ENCODE assay signal across 7 mouse cellular contexts in the genomic region with DNA sequence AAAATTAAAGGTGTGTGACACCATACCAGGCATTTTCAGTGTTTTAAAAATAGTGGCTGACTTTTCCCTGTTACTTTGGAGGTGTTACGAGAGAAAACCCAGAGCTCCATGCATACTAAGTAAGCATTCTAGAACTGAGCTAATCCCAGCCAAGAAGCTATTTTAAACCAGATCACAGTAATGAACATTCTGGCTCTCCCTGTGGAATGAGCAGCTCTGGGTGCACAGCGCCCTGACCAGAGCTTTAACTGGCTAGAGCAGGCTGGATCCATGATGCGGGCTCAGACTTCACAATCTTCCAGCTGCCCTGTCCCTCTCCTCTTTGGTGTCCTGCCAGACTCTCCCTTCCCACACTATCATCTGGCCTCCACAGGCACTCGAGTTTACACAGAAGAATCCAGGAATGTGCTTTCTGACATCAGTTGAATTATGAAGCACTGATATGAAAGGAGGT. TPM values are rescaled to one million over a fixed set of nuclear protein-coding genes. Genes with fewer than 3 reads are reported as not detected.
DNase-seq lines count a peak whose midpoint lies in the region; ATAC-seq lines count a peak whose summit lies in the region.

No protein-coding gene starts in this region.

- H3K9me3 ChIP-seq in intestine, embryonic 15.5 days, result no peaks in the 10 kb centered on the region

- H3K9ac ChIP-seq in intestine, embryonic 15.5 days, result no peak overlapping the region

- H3K4me3 ChIP-seq in intestine, embryonic 15.5 days (replicated peaks), result no peak overlapping the region

- no peaks in the 10 kb centered on the region for H3K27me3 ChIP-seq in intestine, embryonic 15.5 days (replicated peaks)

- H3K36me3 ChIP-seq in intestine, embryonic 15.5 days, result peaks cover 8% of the 10 kb centered on the region; the same call in 1 of the 2 replicates

- H3K4me2 ChIP-seq in intestine, embryonic 15.5 days (replicated peaks), result no peak overlapping the region

- WGBS in intestine, embryonic 15.5 days, result 64% methylated on average over 4 of the region's 4 CpGs

- peak; percentile 42; the same call in 1 of the 2 replicates for ATAC-seq in intestine, embryonic 15.5 days

- peak; percentile 37 for DNase-seq in adrenal gland, postnatal 14 days
- DNase-seq in gastrocnemius, adult 18-20 months (ENCODE audit: low spot score), result peak; percentile 40
- DNase-seq in lung, postnatal 25 days (ENCODE audit: low spot score), result peak; percentile 26
- no peak for DNase-seq in cerebellum, postnatal 36 days
- no peak for DNase-seq in urinary bladder, postnatal 25 days (ENCODE audit: low spot score)
- DNase-seq in cerebellum, adult 8-10 months, result no peak

- 0 out of 2 replicates have a peak overlapping the region, but pooled peaks have one; percentile 19 for H3K27ac ChIP-seq in intestine, embryonic 15.5 days

- H3K4me1 ChIP-seq in intestine, embryonic 15.5 days (replicated peaks), result 0 out of 2 replicates have a peak, but pooled peaks cover 5% of the 10 kb centered on the region

RNA-seq across cellular contexts. Expression of a gene that starts 21.8 kb away (rescaled TPM):
- total RNA-seq in adrenal gland, postnatal 14 days (2021), result 47.3 and 49.9 TPM in 2 replicates
- total RNA-seq in gastrocnemius, adult 18-20 months (2021), result 10 to 100 TPM; 19.2 to 24.7 TPM
- polyA plus RNA-seq in intestine, embryonic 15.5 days (2015; fragmentation: Nextera tagmentation; extraction: Ambion mirVana), result 55.2 and 58.7 TPM in 2 replicates

RNA-seq across cellular contexts. Expression of a gene that starts 21.9 kb away (rescaled TPM):
- total RNA-seq in adrenal gland, postnatal 14 days (2021), result 17.3 and 20.4 TPM in 2 replicates
- 1 to 10 TPM; 5.9 to 7.3 TPM for total RNA-seq in gastrocnemius, adult 18-20 months (2021)
- polyA plus RNA-seq in intestine, embryonic 15.5 days (2015; fragmentation: Nextera tagmentation; extraction: Ambion mirVana), result 21.4 and 22.3 TPM in 2 replicates

RNA-seq across cellular contexts. Expression of a gene that starts 24.2 kb away (rescaled TPM):
- total RNA-seq in adrenal gland, postnatal 14 days (2021), result 20.3 and 28.1 TPM in 2 replicates
- total RNA-seq in gastrocnemius, adult 18-20 months (2021), result 10 to 100 TPM; 11.8 to 14.8 TPM
- polyA plus RNA-seq in intestine, embryonic 15.5 days (2015; fragmentation: Nextera tagmentation; extraction: Ambion mirVana), result 121 and 123 TPM in 2 replicates

RNA-seq across cellular contexts. Expression of a gene that starts 56.5 kb away (rescaled TPM):
- total RNA-seq in adrenal gland, postnatal 14 days (2021), result 908 and 937 TPM in 2 replicates
- total RNA-seq in gastrocnemius, adult 18-20 months (2021), result 100 to 1,000 TPM; 632 to 667 TPM
- polyA plus RNA-seq in intestine, embryonic 15.5 days (2015; fragmentation: Nextera tagmentation; extraction: Ambion mirVana), result 907 and 931 TPM in 2 replicates

Comparison
In these comparisons a context has a peak if more than half of its experiments do, and no peak if none do; other contexts are left out.
1. DNase-seq: peak in adrenal gland, postnatal 14 days (single experiment), gastrocnemius, adult 18-20 months (single experiment) and lung, postnatal 25 days (single experiment); none in cerebellum, postnatal 36 days (0 of 2), urinary bladder, postnatal 25 days (single experiment) and cerebellum, adult 8-10 months (single experiment).